Mouse (Mus musculus): ENCODE results near the gene Rasgrp3.

Gene Rasgrp3

DNA sequence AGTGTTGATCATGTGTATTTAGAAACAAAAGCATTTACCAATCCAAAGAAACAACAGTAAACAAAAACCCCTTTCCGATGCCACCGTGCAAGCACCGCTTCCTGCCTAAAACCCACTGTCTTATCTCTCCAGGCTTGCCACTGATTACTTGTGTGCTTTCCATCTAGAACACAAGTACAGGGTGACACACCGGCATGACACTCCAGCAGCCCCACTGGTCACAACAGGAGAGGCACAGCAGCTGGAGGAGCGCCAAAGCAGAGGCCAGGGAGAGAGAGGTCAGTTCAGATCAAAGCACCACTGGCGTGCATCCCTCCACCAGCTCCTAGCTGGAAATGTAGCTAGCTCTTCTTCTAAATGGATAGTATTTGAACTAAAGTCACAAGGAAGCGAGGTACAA is 108.6 kb downstream of the Rasgrp3 start:
- DNase-seq: no peak

GRCm38 (mm10) chr17:75550771-75551413 is 115.2 kb downstream of the Rasgrp3 start:
- DNase-seq: peak; percentile 19 to 22

- DNase-seq: peak; percentile 97 to 98
These were observed 116.1 kb downstream of the Rasgrp3 start, which contains the start of gene Fam98a for GRCm38 (mm10) chr17:75551512-75552400. Fam98a (minus strand) TSS chr17:75551946.

- no peak for DNase-seq
These were observed 121.3 kb downstream of the Rasgrp3 start for GRCm38 (mm10) chr17:75557031-75557430.

DNA sequence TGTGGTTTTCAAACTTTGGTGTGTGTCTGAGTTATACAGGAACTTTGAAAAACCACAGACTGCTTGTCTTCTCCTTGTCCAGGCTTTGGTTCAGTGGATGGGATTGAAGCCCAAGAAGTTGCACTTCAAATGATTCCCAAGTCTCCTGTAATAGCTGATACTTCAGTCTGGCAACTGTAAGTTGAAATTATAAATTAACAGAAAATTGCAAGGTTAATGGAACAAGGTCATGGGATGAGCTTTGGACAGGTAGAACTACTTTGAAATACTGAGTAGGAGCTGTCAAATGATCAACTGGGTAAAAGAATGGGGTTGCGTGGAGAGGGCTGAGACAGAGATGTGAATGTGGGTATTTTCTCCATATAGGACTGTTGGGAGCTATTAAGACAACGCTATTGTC is 122.3 kb downstream of the Rasgrp3 start:
- no peak for DNase-seq

DNA sequence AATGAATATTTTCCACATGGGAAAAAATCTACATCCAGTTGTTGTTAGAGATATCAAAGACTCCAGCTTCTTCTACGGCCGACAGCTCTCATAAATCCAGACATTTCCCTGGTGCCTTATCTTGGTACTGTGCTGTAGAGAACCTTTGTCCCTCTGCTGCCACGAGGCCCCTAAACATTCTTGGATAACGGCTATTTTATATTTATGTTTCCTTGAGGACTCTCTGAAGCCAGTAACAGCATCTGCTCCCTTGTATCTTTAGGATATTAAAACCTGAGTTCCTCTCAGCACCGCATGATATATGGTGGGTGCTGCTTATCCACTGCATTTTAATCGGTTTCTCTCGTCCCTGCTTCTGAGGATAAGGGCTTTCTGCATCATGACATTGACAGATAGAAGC is 139.9 kb downstream of the Rasgrp3 start:
- DNase-seq: no peak

All from cerebellum, postnatal 36 days (tissue).